In genomic region chr5:117441242-117441842, GRCm38 (mm10) we compare ENCODE assay signal across 15 mouse cellular contexts. TPM values are rescaled to one million over a fixed set of nuclear protein-coding genes. Genes with fewer than 3 reads are reported as not detected.
DNase-seq lines count a peak whose midpoint lies in the region; ATAC-seq lines count a peak whose summit lies in the region.
"Had no signal": no experiment of that assay in that cellular context is flagged by ENCODE, and none has a peak within 500 bp of the region (broad histone marks: within the 10 kb centered on the region; RNA-seq: fewer than 3 reads in every experiment).

No protein-coding gene starts in this region.

- H3K4me3 ChIP-seq in heart, embryonic 12.5 days: no peak overlapping the region
- H3K4me3 ChIP-seq in forebrain, embryonic 14.5 days (ENCODE audit: low read depth, low read length): no peak overlapping the region
- no peak overlapping the region for H3K4me3 ChIP-seq in limb, embryonic 15.5 days
- no peak overlapping the region for H3K4me3 ChIP-seq in neural tube, embryonic 15.5 days (replicated peaks)
- H3K4me3 ChIP-seq: embryonic facial prominence, embryonic 12.5 days; kidney, embryonic 15.5 days had no signal

- H3K4me2 ChIP-seq in heart, embryonic 12.5 days: peak overlapping the region; percentile 31; the same call in 1 of the 2 replicates
- peak overlapping the region; percentile 25; the same call in 1 of the 2 replicates for H3K4me2 ChIP-seq in forebrain, embryonic 14.5 days (ENCODE audit: low read length)
- no peak overlapping the region for H3K4me2 ChIP-seq in limb, embryonic 15.5 days
- peak overlapping the region; percentile 44 for H3K4me2 ChIP-seq in neural tube, embryonic 15.5 days
- H3K4me2 ChIP-seq: embryonic facial prominence, embryonic 12.5 days; kidney, embryonic 15.5 days had no signal

- 43% methylated on average over 18 of the region's 18 CpGs for WGBS in heart, embryonic 12.5 days
- WGBS in forebrain, embryonic 14.5 days: 18% methylated on average over 18 of the region's 18 CpGs
- WGBS in limb, embryonic 15.5 days: 42% methylated on average over 18 of the region's 18 CpGs
- WGBS in neural tube, embryonic 15.5 days: 15% methylated on average over 18 of the region's 18 CpGs

- H3K36me3 ChIP-seq in heart, embryonic 12.5 days: no peaks in the 10 kb centered on the region
- H3K36me3 ChIP-seq in forebrain, embryonic 14.5 days (ENCODE audit: control insufficient read depth, insufficient read depth, low read length): no peaks in the 10 kb centered on the region
- H3K36me3 ChIP-seq in limb, embryonic 15.5 days: no peaks in the 10 kb centered on the region
- no peaks in the 10 kb centered on the region for H3K36me3 ChIP-seq in neural tube, embryonic 15.5 days
- H3K36me3 ChIP-seq: embryonic facial prominence, embryonic 12.5 days; kidney, embryonic 15.5 days had no signal

- H3K9me3 ChIP-seq in heart, embryonic 12.5 days (replicated peaks): no peaks in the 10 kb centered on the region
- no peaks in the 10 kb centered on the region for H3K9me3 ChIP-seq in forebrain, embryonic 14.5 days (replicated peaks; ENCODE audit: control insufficient read depth, low read length)
- H3K9me3 ChIP-seq in limb, embryonic 15.5 days: no peaks in the 10 kb centered on the region
- no peaks in the 10 kb centered on the region for H3K9me3 ChIP-seq in neural tube, embryonic 15.5 days (replicated peaks)
- H3K9me3 ChIP-seq: embryonic facial prominence, embryonic 12.5 days; kidney, embryonic 15.5 days had no signal

- no peak for DNase-seq in heart, postnatal 36 days
- peak; percentile 36 for DNase-seq in forebrain, embryonic 14.5 days (ENCODE audit: low spot score)
- no peak for DNase-seq in kidney, postnatal 14 days
- no peak for DNase-seq in gastrocnemius, adult 18-20 months (ENCODE audit: low spot score)
- no peak for DNase-seq in thymus, postnatal 4 days
- DNase-seq: adrenal gland, adult 8-10 months; B cell, adult 2 months; cerebellum, adult 18-20 months had no signal

- no peak for ATAC-seq in heart, embryonic 12.5 days (ENCODE audit: insufficient number of reproducible peaks, low FRiP score)
- 0 out of 2 replicates have a peak, but pooled peaks have one; percentile 23 for ATAC-seq in forebrain, embryonic 14.5 days
- ATAC-seq in limb, embryonic 15.5 days (ENCODE audit: insufficient number of reproducible peaks, low FRiP score, low TSS enrichment, low read depth): 0 out of 2 replicates have a peak, but pooled peaks have one; percentile 17
- ATAC-seq in neural tube, embryonic 15.5 days (ENCODE audit: low FRiP score): peak; percentile 45; the same call in 1 of the 2 replicates

- no peaks in the 10 kb centered on the region for H3K27me3 ChIP-seq in heart, embryonic 12.5 days (replicated peaks)
- H3K27me3 ChIP-seq in forebrain, embryonic 14.5 days (replicated peaks; ENCODE audit: control insufficient read depth, insufficient read depth, low read length): no peaks in the 10 kb centered on the region
- H3K27me3 ChIP-seq in limb, embryonic 15.5 days: no peaks in the 10 kb centered on the region
- no peaks in the 10 kb centered on the region for H3K27me3 ChIP-seq in neural tube, embryonic 15.5 days (replicated peaks)
- H3K27me3 ChIP-seq: embryonic facial prominence, embryonic 12.5 days; kidney, embryonic 15.5 days had no signal

- no peaks in the 10 kb centered on the region; the same call in 1 of the 2 replicates for H3K4me1 ChIP-seq in heart, embryonic 12.5 days (replicated peaks)
- H3K4me1 ChIP-seq in forebrain, embryonic 14.5 days (ENCODE audit: control insufficient read depth, insufficient read depth, low read length): peaks cover 8% of the 10 kb centered on the region; the same call in 1 of the 2 replicates
- H3K4me1 ChIP-seq in limb, embryonic 15.5 days: peaks cover 10% of the 10 kb centered on the region
- H3K4me1 ChIP-seq in neural tube, embryonic 15.5 days: peaks cover 21% of the 10 kb centered on the region
- H3K4me1 ChIP-seq: kidney, embryonic 15.5 days had no signal

- H3K27ac ChIP-seq in heart, embryonic 12.5 days (ENCODE audit: poor library complexity, severe bottlenecking): no peak overlapping the region
- H3K27ac ChIP-seq in forebrain, embryonic 14.5 days (ENCODE audit: low read depth, low read length): 0 out of 2 replicates have a peak overlapping the region, but pooled peaks have one; percentile 21
- H3K27ac ChIP-seq in limb, embryonic 15.5 days: no peak overlapping the region
- H3K27ac ChIP-seq in neural tube, embryonic 15.5 days (replicated peaks): 0 out of 2 replicates have a peak overlapping the region, but pooled peaks have one; percentile 34
- H3K27ac ChIP-seq: kidney, embryonic 15.5 days; liver, embryonic 14.5 days; macrophage had no signal

- intact Hi-C loops in heart, postnatal 36 days (cut with DNase I): no loop called here

- H3K9ac ChIP-seq in heart, embryonic 12.5 days: no peak overlapping the region
- peak overlapping the region; percentile 17; the same call in 1 of the 2 replicates for H3K9ac ChIP-seq in forebrain, embryonic 14.5 days (ENCODE audit: low read length)
- H3K9ac ChIP-seq in limb, embryonic 15.5 days: no peak overlapping the region
- no peak overlapping the region for H3K9ac ChIP-seq in neural tube, embryonic 15.5 days (replicated peaks)
- H3K9ac ChIP-seq: embryonic facial prominence, embryonic 12.5 days; kidney, embryonic 15.5 days; liver, embryonic 14.5 days had no signal

RNA-seq across cellular contexts. Expression of gene Ksr2, which starts 27.5 kb away (rescaled TPM):
- polyA plus RNA-seq in heart, embryonic 12.5 days (2016; fragmentation: Nextera tagmentation; extraction: Ambion mirVana): 0.15 and 0.17 TPM in 2 replicates
- under 1 TPM in 1 of 2 experiments, not detected in 1; 0.11 TPM for total RNA-seq in heart, postnatal 36 days (2021)
- 1.4 and 2.7 TPM in 2 replicates for polyA plus RNA-seq in forebrain, embryonic 14.5 days (2014; fragmentation: Nextera tagmentation; extraction: Ambion mirVana)
- 0.12 and 0.17 TPM in 2 replicates for polyA plus RNA-seq in limb, embryonic 15.5 days (2015; fragmentation: Nextera tagmentation; extraction: Ambion mirVana)
- 6.4 and 7.4 TPM in 2 replicates for polyA plus RNA-seq in neural tube, embryonic 15.5 days (2015; fragmentation: Nextera tagmentation; extraction: Ambion mirVana)
- under 1 TPM; 0.09 to 0.11 TPM for total RNA-seq in gastrocnemius, adult 18-20 months (2021)

RNA-seq across cellular contexts. Expression of gene Rfc5, which starts 52.5 kb away (rescaled TPM):
- 61.2 and 63.0 TPM in 2 replicates for polyA plus RNA-seq in heart, embryonic 12.5 days (2016; fragmentation: Nextera tagmentation; extraction: Ambion mirVana)
- total RNA-seq in heart, postnatal 36 days (2021): 1 to 10 TPM; 2.7 to 5.2 TPM
- 47.6 and 54.7 TPM in 2 replicates for polyA plus RNA-seq in forebrain, embryonic 14.5 days (2014; fragmentation: Nextera tagmentation; extraction: Ambion mirVana)
- 64.7 and 67.2 TPM in 2 replicates for polyA plus RNA-seq in limb, embryonic 15.5 days (2015; fragmentation: Nextera tagmentation; extraction: Ambion mirVana)
- polyA plus RNA-seq in neural tube, embryonic 15.5 days (2015; fragmentation: Nextera tagmentation; extraction: Ambion mirVana): 24.8 and 41.8 TPM in 2 replicates
- 1 to 10 TPM; 1.4 to 1.9 TPM for total RNA-seq in gastrocnemius, adult 18-20 months (2021)

Comparison
In these comparisons a context has a peak if more than half of its experiments do, and no peak if none do; other contexts are left out.
1. H3K27ac ChIP-seq: peak in forebrain, embryonic 14.5 days (single experiment) and neural tube, embryonic 15.5 days (single experiment); none in heart, embryonic 12.5 days (single experiment) and limb, embryonic 15.5 days (single experiment).